Mouse (Mus musculus): ENCODE data around the gene Garnl3. TPM values are rescaled to one million over a fixed set of nuclear protein-coding genes. Genes with fewer than 3 reads are reported as not detected.

Garnl3 gene
- polyA plus RNA-seq, 1 experiment, result 0.21 TPM

- no peak for TF ChIP-seq GATA1 (IDR thresholded peaks at IDR 0.05; ENCODE audit: low read length)
Measured at GRCm38 (mm10) chr2:33074931-33075330, 56.5 kb downstream of the Garnl3 start.

GRCm38 (mm10) chr2:33074188-33074587 lies 57.3 kb downstream of the Garnl3 start:
- TF ChIP-seq GATA1 (IDR thresholded peaks at IDR 0.05; ENCODE audit: low read length), result no peak

GRCm38 (mm10) chr2:33072333-33072732 lies 59.1 kb downstream of the Garnl3 start:
- no peak for TF ChIP-seq GATA1 (IDR thresholded peaks at IDR 0.05; ENCODE audit: low read length)

DNA sequence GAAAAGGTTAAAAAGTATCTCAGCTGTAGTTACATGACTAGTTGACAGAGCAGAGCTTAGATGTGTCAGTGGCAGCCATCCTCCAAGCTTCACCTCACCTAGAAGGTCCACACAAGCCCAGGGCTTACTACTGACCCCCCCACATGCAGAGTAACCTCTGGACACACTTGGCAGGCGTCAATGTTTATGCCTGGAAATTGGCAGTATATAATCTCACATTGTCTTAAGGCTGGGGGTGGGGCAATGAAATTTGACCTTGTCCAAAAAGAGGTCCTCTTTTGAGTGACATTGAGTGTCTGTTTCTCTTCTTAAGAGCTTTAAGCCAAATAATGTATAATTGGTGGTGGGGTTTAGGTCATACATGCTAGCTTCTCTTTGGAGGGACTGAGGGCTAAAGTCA lies 65.8 kb downstream of the Garnl3 start:
- TF ChIP-seq GATA1 (IDR thresholded peaks at IDR 0.05; ENCODE audit: low read length), result no peak

DNA sequence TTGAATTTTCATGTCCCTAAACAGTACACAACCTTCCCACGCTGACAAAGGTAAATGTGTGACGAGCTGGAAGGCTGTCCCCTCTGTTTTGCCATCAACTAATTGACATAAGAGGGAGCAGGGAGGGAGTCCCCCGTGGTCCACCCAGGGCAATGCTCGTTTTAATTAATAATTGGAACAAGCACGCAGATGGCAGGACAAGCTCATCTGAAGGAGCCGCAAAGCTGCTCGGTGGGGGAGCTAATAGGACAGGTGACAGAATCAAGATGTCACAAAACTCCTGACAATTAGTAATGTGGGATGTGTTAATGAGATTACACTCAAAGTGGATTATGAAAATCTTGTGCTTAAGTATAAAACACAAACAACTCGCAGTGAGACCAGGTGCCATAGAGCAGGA lies 68.7 kb downstream of the Garnl3 start:
- no peak for TF ChIP-seq GATA1 (IDR thresholded peaks at IDR 0.05; ENCODE audit: low read length)

GRCm38 (mm10) chr2:33058926-33059325 lies 72.5 kb downstream of the Garnl3 start:
- TF ChIP-seq GATA1 (IDR thresholded peaks at IDR 0.05; ENCODE audit: low read length), result no peak

DNA sequence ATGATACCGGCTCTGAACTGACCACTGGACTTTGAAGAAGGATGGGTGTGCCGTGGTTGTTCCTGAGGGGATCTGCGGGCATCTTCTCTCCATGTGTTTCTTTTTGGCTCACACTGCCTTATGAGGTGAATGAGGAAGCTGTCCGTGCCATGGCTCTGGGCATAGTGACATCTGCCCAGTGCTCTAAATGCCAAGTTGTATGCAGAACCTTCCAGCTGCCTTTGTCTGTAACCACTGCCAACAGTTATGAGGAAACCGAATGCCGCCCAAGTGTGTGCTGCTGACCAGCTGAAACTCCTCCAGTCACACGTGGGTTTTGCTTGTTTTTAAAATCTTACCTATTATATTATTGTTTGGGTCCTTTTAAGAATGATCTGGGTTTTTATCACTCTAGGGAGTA lies 73.9 kb downstream of the Garnl3 start:
- no peak for TF ChIP-seq GATA1 (IDR thresholded peaks at IDR 0.05; ENCODE audit: low read length)

DNA sequence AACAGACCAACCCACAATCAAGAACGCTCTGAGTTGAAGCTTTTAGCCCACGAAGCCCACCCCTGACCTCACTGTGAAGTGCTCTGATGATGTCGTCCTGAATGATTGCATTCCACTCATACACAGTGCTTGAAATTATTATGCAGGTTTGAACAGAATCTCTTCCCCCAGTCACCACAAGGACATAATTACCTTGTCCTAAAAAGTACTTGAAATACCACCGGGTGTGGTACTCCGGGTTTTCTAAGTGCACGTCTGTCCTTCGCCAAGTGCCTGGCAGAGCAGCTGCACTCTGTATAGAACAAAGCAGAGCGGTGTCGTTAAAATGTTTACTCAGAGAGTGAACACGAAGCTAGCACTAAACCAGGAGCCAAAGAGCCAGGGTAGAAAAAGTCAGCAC lies 77.5 kb downstream of the Garnl3 start:
- no peak for TF ChIP-seq GATA1 (IDR thresholded peaks at IDR 0.05; ENCODE audit: low read length)

GRCm38 (mm10) chr2:33047360-33047759 lies 84.1 kb downstream of the Garnl3 start:
- no peak for TF ChIP-seq GATA1 (IDR thresholded peaks at IDR 0.05; ENCODE audit: low read length)

- no peak for TF ChIP-seq GATA1 (IDR thresholded peaks at IDR 0.05; ENCODE audit: low read length)
Measured at GRCm38 (mm10) chr2:33046919-33047318, 84.5 kb downstream of the Garnl3 start.

DNA sequence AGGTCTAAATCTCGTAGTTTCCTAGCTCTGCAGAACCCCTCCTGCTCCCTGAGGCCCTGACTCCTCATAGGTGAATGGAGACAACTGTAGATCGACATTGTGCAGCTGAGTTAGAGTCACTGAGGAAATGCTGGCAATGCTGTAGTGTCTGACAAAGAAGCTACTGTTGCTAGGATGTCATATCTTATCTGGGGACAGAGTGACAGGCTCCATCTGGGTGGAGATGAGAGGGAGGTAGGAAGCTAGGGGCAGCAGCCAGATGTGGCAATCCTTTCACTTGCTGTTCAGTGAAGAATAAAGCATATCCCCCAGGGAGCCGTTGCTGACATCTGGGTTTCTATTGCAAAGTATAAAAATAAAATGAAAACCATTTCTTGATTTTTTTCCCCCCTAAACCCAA lies 85.6 kb downstream of the Garnl3 start:
- no peak for TF ChIP-seq GATA1 (IDR thresholded peaks at IDR 0.05; ENCODE audit: low read length)

DNA sequence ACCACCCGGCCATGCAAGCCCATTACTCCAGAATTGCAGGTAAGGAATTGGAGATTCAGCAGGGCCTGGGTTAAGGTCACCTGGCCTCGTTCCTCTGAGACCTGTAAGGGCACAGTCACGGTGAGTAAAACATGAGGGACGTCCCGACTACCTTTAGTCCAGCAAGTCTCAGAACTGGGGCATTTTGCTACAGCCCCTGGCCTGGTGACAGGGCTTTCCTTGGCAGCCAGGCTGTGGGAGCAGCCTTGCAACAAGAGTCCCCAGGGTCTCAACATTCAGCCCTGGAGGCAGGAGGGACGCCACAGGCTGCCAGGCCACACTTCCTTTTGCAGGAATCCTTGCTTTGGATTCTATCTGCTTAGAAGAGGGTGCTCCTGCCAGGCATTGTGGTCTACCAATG lies 88.7 kb downstream of the Garnl3 start:
- no peak for TF ChIP-seq GATA1 (IDR thresholded peaks at IDR 0.05; ENCODE audit: low read length)

GRCm38 (mm10) chr2:33041571-33041970 lies 89.9 kb downstream of the Garnl3 start:
- no peak for TF ChIP-seq GATA1 (IDR thresholded peaks at IDR 0.05; ENCODE audit: low read length)

GRCm38 (mm10) chr2:33037429-33037828 lies 94.0 kb downstream of the Garnl3 start:
- TF ChIP-seq GATA1 (IDR thresholded peaks at IDR 0.05; ENCODE audit: low read length), result no peak

DNA sequence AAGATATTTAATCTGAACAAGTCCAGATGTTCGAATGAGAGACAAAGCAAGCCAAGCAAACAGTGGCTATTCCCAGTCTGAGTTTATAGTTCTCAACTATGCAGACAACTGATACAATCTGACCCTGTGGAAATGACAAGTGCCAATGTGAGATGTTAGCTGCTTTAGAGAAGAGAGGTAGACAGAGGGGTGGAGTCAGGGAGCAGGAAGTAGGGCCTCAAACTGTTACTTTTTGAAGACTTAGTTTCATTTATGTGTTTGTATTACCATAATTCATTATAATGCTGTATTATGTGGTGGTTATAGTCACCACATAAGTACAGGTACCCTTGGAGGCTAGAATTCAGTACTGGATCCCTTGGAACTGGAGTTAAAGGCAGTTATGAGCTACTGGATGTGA lies 96.2 kb downstream of the Garnl3 start:
- TF ChIP-seq GATA1 (IDR thresholded peaks at IDR 0.05; ENCODE audit: low read length), result no peak

GRCm38 (mm10) chr2:33033281-33033680 lies 98.2 kb downstream of the Garnl3 start:
- no peak for TF ChIP-seq GATA1 (IDR thresholded peaks at IDR 0.05; ENCODE audit: low read length)

DNA sequence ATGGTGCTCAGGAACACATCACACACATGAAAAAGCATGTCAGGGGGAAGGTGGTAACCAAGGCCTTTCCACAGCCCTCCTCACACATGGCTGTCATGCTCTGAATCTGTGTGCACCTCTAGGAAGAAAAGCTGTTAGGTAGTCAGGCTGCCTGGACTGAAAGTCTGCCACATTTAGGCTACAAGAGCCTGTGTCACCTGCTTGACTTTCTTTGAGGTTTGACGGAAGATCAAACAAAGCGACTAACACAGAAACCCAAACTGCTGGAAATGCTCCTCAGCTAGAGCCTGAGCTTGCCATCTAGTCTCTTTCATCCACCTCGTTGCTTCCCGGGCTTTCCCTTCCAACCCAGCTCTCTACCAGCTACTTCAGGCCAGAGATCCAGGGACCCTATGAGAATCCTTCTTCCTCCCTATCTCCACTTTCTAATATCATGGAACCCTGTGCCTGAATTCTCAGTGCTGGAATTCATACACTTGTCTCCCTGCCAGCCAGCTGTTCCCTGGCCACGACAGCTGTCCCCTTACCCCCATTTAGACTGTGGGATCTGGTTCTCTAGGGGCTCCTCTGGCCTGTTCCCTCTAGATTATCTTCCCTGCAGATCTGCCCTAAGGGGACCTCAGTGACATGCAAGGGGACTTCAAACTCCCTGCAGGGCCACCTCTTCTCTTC lies 98.9 kb downstream of the Garnl3 start:
- no peak for TF ChIP-seq GATA1 (IDR thresholded peaks at IDR 0.05; ENCODE audit: low read length)

DNA sequence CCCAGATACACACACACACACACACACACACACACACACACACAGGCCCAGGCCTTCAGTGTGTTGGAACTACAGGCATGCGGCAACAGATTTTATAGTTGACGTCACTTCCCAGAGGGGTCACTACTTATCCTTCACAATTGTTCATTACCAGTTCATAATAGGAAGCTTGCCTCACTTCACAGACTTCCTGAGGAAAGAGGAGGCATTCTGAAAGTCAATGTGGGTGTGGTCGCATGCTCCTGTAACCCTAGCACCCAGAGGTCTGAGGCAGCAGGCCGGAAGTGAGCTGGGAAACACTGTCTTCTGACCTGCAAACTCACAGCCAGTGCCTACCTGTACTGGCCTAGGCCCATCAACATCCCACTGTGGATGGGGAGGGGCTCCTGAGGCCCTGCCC lies 106.4 kb downstream of the Garnl3 start:
- no peak for TF ChIP-seq GATA1 (IDR thresholded peaks at IDR 0.05; ENCODE audit: low read length)
